Comparison of ENCODE assay signal across 14 mouse cellular contexts in the genomic region with DNA sequence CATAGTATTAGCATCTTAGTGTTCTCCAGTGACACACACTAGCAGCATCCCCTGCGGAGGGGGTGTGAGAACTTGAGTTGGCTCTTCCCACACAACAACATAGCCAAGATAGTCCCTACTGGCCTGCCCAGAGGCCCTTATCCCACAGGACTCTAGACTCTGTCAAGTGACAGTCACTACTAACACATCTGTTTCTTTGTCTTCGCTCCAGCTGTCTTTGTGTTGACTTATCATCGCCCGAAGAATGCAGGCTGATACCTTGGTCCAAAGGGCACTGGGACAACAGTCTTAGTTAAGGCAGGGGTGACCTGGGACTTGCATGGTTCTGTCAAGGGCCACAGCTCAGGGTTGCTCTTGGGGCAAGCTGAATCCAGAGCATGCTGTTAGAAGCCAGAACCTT.
"Had no signal": no experiment of that assay in that cellular context is flagged by ENCODE, and none has a peak within 500 bp of the region (broad histone marks: within the 10 kb centered on the region; RNA-seq: fewer than 3 reads in every experiment).

No protein-coding gene starts in this region.

- H3K4me2 ChIP-seq: lung, embryonic 14.5 days; midbrain, embryonic 11.5 days; midbrain, embryonic 13.5 days; midbrain, embryonic 15.5 days; neural tube, embryonic 12.5 days; stomach, embryonic 15.5 days had no signal

- DNase-seq: lung, adult 18-20 months; lung, embryonic 14.5 days; lung, postnatal 10 days; lung, postnatal 4 days; right cerebral cortex, postnatal 25 days; thymus, adult 2 months; thymus, postnatal 25 days; thymus, postnatal 4 days had no signal

- H3K27me3 ChIP-seq: midbrain, embryonic 13.5 days; midbrain, embryonic 15.5 days; neural tube, embryonic 12.5 days; stomach, embryonic 15.5 days had no signal

- H3K9ac ChIP-seq: lung, embryonic 14.5 days; midbrain, embryonic 13.5 days; midbrain, embryonic 15.5 days; neural tube, embryonic 12.5 days; stomach, embryonic 15.5 days had no signal

- H3K9me3 ChIP-seq: midbrain, embryonic 13.5 days; midbrain, embryonic 15.5 days; stomach, embryonic 15.5 days had no signal

- H3K36me3 ChIP-seq: midbrain, embryonic 13.5 days; midbrain, embryonic 15.5 days; neural tube, embryonic 12.5 days; stomach, embryonic 15.5 days had no signal

- ATAC-seq: midbrain, embryonic 13.5 days; midbrain, embryonic 15.5 days had no signal

- H3K27ac ChIP-seq: midbrain, embryonic 13.5 days; midbrain, embryonic 15.5 days; neural tube, embryonic 12.5 days; stomach, embryonic 15.5 days; stomach, postnatal 0 days had no signal

- H3K4me3 ChIP-seq: midbrain, embryonic 13.5 days; midbrain, embryonic 15.5 days; neural tube, embryonic 12.5 days; stomach, embryonic 15.5 days had no signal

- H3K4me1 ChIP-seq: midbrain, embryonic 13.5 days; midbrain, embryonic 15.5 days; neural tube, embryonic 12.5 days; stomach, embryonic 15.5 days had no signal
